Mouse (Mus musculus) forebrain, embryonic 14.5 days (tissue): Measurements from ENCODE around the gene Zfp185. TPM values are rescaled to one million over a fixed set of nuclear protein-coding genes. Genes with fewer than 3 reads are reported as not detected.

Experiments used
- ATAC-seq: fragments of 200-750 bp; cut with Nextera tagmentation; 2 replicates; pipeline ENCODE4 v1.8.0; 2017; ENCODE audit warnings: mild to moderate bottlenecking, moderate library complexity
- DNase-seq: peaks from one replicate; pipeline ENCODE4 v3.0.0-alpha.2; 2015; ENCODE audit warnings: low spot score
- H3K27ac ChIP-seq: fragments of 300-500 bp; sonication (generic); 2 replicates; pipeline ENCODE4 v1.5.1; 2014; ENCODE audit warnings: low read depth, mild to moderate bottlenecking, control low read depth, low read length, moderate library complexity
- H3K27me3 ChIP-seq: fragments of 300-500 bp; sonication (generic); replicated peaks from 2 replicates; pipeline ENCODE4 v1.6.1; 2014; ENCODE audit warnings: low read length, control low read depth, mixed read lengths; ENCODE audit not compliant: control insufficient read depth, insufficient read depth
- H3K36me3 ChIP-seq: fragments of 300-500 bp; sonication (generic); 2 replicates; pipeline ENCODE4 v1.6.1; 2014; ENCODE audit warnings: low read length, control low read depth; ENCODE audit not compliant: control insufficient read depth, insufficient read depth
- H3K4me1 ChIP-seq: fragments of 300-500 bp; sonication (generic); 2 replicates; pipeline ENCODE4 v1.6.1; 2014; ENCODE audit warnings: antibody characterized with exemption, low read length, control low read depth; ENCODE audit not compliant: control insufficient read depth, insufficient read depth
- H3K4me2 ChIP-seq: fragments of 300-500 bp; sonication (generic); 2 replicates; pipeline ENCODE4 v1.6.1; 2014; ENCODE audit warnings: mild to moderate bottlenecking, control low read depth, low read length
- H3K4me3 ChIP-seq: fragments of 300-500 bp; sonication (generic); 2 replicates; pipeline ENCODE4 v1.5.1; 2014; ENCODE audit warnings: low read depth, low read length, control low read depth
- H3K9ac ChIP-seq: fragments of 300-500 bp; sonication (generic); 2 replicates; pipeline ENCODE4 v1.6.1; 2014; ENCODE audit warnings: mild to moderate bottlenecking, low read length, control low read depth, moderate library complexity
- H3K9me3 ChIP-seq: fragments of 300-500 bp; sonication (generic); replicated peaks from 2 replicates; pipeline ENCODE4 v1.6.1; 2016; ENCODE audit warnings: low read length, control low read depth, mixed read lengths; ENCODE audit not compliant: control insufficient read depth
- WGBS: fragments of 180-500 bp; shearing (Covaris S2); extraction: QIAGEN DNeasy Blood & Tissue Kit; methylation state at CpG from one replicate; pipeline ENCODE4 v1.1.7; 2014; 5-methylcytosine and 5-hydroxymethylcytosine counted together
- polyA plus RNA-seq: library from polyadenylated mRNA; unstranded; fragments of >200 nt; fragmentation: Nextera tagmentation; extraction: Ambion mirVana; gene quantifications from 2 replicates; pipeline ENCODE4 v1.2.1, GENCODE M21; 2014

Zfp185 gene
- 0.76 and 0.87 TPM in 2 replicates for polyA plus RNA-seq

- peak within 1 kb of the TSS; percentile 29; the same call in 1 of the 2 replicates for H3K9ac ChIP-seq
- H3K36me3 ChIP-seq, result no peaks in the 10 kb centered on the region
- no peaks in the 10 kb centered on the region for H3K9me3 ChIP-seq
- no peak within 1 kb of the TSS for H3K27ac ChIP-seq
- H3K4me2 ChIP-seq, result peak within 1 kb of the TSS; percentile 54
- peak within 1 kb of the TSS; percentile 29 for H3K4me3 ChIP-seq
- 32% methylated on average over 41 of the region's 45 CpGs for WGBS
- no peaks in the 10 kb centered on the region for H3K27me3 ChIP-seq
- DNase-seq (peak; percentile 13), ATAC-seq (peak; percentile 82)
- H3K4me1 ChIP-seq, result no peaks in the 10 kb centered on the region
Observed at GRCm38 (mm10) chrX:72986841-72987519, at the start of gene Zfp185. Zfp185 (plus strand) TSS chrX:72987339.

- Histone ChIP-seq H3K27me3 (no peaks in the 10 kb centered on the region), H3K4me3 (no peak overlapping the region), H3K27ac (no peak overlapping the region), H3K4me2 (no peak overlapping the region), H3K36me3 (peaks cover 17% of the 10 kb centered on the region), H3K4me1 (no peaks in the 10 kb centered on the region), H3K9ac (no peak overlapping the region), H3K9me3 (no peaks in the 10 kb centered on the region)
- ATAC-seq, result no peak
- DNase-seq, result no peak
- 79% methylated on average over 4 of the region's 4 CpGs for WGBS
Observed at GRCm38 (mm10) chrX:72953464-72953863, 33.7 kb upstream of the Zfp185 start.

- Histone ChIP-seq H3K4me2 (no peak overlapping the region), H3K27ac (no peak overlapping the region), H3K4me1 (no peaks in the 10 kb centered on the region), H3K36me3 (peaks cover 21% of the 10 kb centered on the region), H3K9me3 (no peaks in the 10 kb centered on the region), H3K27me3 (no peaks in the 10 kb centered on the region), H3K9ac (no peak overlapping the region), H3K4me3 (no peak overlapping the region)
- ATAC-seq, result no peak
- DNase-seq, result no peak
- 86% methylated on average over 4 of the region's 4 CpGs for WGBS
Observed at GRCm38 (mm10) chrX:72956486-72956885, 30.7 kb upstream of the Zfp185 start.

DNA sequence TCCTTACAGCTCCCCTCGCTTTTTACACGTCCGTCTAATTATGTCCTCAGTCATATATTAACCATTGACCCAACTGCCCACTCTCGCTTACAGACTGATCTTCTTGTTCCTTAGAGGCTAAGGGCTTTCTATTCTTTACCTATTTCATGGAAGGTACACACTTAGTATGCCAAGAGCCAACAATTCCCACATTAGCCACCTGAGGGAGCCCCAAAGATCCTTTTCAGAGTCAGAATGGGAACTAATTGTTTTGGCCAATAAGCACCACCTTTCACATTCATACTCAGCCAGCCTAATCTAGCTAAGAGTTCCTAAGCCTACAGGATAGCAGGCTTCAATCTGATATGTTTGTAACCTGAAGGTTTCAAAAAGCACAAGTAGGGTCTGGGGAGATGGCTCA, 26.7 kb upstream of the Zfp185 start:
- peaks cover 13% of the 10 kb centered on the region; the same call in 1 of the 2 replicates for H3K36me3 ChIP-seq
- no peak overlapping the region for H3K27ac ChIP-seq

DNA sequence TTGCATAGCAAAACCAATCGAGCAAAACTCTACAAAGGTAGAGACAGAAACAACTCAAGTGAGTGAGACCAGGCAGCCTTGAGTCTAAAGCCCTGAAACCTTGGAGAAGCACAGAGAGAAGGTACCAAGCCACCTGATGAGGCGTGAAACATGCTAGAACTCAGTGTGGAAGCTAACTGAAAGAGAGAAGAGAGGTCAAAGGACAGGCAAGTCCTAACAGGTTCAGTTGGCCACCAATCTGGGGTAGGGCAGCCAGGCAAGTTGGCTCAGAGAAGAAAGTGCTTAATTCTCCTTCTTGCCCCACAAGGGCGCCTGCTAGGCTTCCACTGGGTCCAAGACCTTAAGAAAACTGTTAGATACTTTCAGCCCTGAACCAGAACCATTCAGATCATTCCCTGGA, 25.6 kb upstream of the Zfp185 start:
- no peaks in the 10 kb centered on the region for H3K4me1 ChIP-seq
- H3K27ac ChIP-seq, result no peak overlapping the region
- 71% methylated on average over 3 of the region's 3 CpGs for WGBS
- H3K9ac ChIP-seq, result no peak overlapping the region
- peaks cover 9% of the 10 kb centered on the region; the same call in 1 of the 2 replicates for H3K36me3 ChIP-seq
- no peak overlapping the region for H3K4me3 ChIP-seq
- DNase-seq (no peak), ATAC-seq (no peak)
- no peaks in the 10 kb centered on the region for H3K27me3 ChIP-seq
- no peak overlapping the region for H3K4me2 ChIP-seq
- H3K9me3 ChIP-seq, result no peaks in the 10 kb centered on the region

More for the DNA sequence above, 26.7 kb upstream of the Zfp185 start:
- WGBS, result 80% methylated on average over 4 of the region's 4 CpGs
- Histone ChIP-seq H3K4me2 (no peak overlapping the region), H3K9ac (no peak overlapping the region), H3K4me3 (no peak overlapping the region), H3K27me3 (no peaks in the 10 kb centered on the region), H3K4me1 (no peaks in the 10 kb centered on the region), H3K9me3 (no peaks in the 10 kb centered on the region)
- ATAC-seq (no peak), DNase-seq (no peak)

- DNase-seq (no peak), ATAC-seq (no peak)
- Histone ChIP-seq H3K4me1 (no peaks in the 10 kb centered on the region), H3K4me3 (no peak overlapping the region), H3K4me2 (no peak overlapping the region), H3K9me3 (no peaks in the 10 kb centered on the region), H3K27me3 (no peaks in the 10 kb centered on the region), H3K27ac (no peak overlapping the region), H3K9ac (no peak overlapping the region), H3K36me3 (peaks cover 5% of the 10 kb centered on the region; the same call in 1 of the 2 replicates)
- WGBS, result 77% methylated on average over 3 of the region's 3 CpGs
Observed at GRCm38 (mm10) chrX:72962743-72963142, 24.4 kb upstream of the Zfp185 start.

GRCm38 (mm10) chrX:72982831-72983230, 4.3 kb upstream of the Zfp185 start:
- no peaks in the 10 kb centered on the region for H3K9me3 ChIP-seq
- no peak for DNase-seq
- H3K36me3 ChIP-seq, result no peaks in the 10 kb centered on the region
- no peak overlapping the region for H3K4me2 ChIP-seq
- H3K27ac ChIP-seq, result no peak overlapping the region
- ATAC-seq, result no peak
- H3K4me1 ChIP-seq, result no peaks in the 10 kb centered on the region
- H3K4me3 ChIP-seq, result no peak overlapping the region
- no peak overlapping the region for H3K9ac ChIP-seq
- no peaks in the 10 kb centered on the region for H3K27me3 ChIP-seq
- whole genome bisulfite sequencing, result 68% methylated on average over 6 of the region's 6 CpGs

DNA sequence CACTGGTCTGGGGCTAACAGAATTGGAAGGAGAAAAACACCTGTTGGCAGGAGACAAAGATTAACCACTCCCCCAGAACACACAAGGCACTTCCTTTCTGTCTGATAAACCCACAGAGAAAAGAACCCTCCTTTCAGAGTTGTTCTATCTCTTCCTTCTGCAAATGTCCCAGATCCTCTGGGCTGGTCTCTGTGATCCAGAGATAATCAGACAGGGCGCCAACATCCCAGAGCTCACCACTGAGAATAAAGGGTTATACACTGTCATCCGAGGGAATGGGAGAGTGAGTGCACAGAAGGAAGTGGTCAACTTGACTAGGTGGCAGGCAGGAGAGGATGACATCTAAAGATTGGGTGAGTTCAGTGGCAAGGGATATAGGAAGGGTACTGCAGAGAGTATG, 1.5 kb upstream of the Zfp185 start:
- Histone ChIP-seq H3K9me3 (no peaks in the 10 kb centered on the region), H3K27ac (no peak overlapping the region), H3K4me1 (no peaks in the 10 kb centered on the region), H3K9ac (no peak overlapping the region), H3K27me3 (no peaks in the 10 kb centered on the region), H3K4me3 (no peak overlapping the region), H3K4me2 (no peak overlapping the region), H3K36me3 (no peaks in the 10 kb centered on the region)
- no peak for ATAC-seq
- DNase-seq, result no peak
- WGBS, result 85% methylated on average over 2 of the region's 2 CpGs

DNA sequence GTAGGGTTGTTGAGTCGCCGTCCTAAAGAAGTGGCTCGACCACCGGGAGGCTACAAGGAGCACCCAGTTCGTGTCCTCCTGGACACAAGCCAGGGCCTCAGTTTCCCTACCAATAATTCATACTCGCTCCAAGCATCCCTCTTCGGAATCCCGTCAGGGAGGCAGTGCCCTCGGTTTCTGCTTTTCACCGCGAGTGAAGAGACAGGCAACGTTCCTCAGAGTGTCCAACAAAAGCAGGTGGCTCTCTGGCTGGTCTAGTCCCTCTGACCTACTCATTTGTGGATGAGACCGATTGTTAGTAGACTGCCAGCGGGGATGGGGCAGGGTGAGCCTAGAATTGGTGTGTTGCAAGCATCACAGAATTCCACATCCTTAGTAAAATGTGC, 374 bp downstream of the Zfp185 start:
- no peaks in the 10 kb centered on the region for H3K9me3 ChIP-seq
- H3K9ac ChIP-seq, result peak overlapping the region; percentile 29; the same call in 1 of the 2 replicates
- no peak overlapping the region for H3K27ac ChIP-seq
- 42% methylated on average over 14 of the region's 14 CpGs for WGBS
- no peaks in the 10 kb centered on the region for H3K27me3 ChIP-seq
- H3K4me3 ChIP-seq, result peak overlapping the region; percentile 29
- 0 out of 2 replicates have a peak, but pooled peaks have one; percentile 4 for ATAC-seq
- no peak for DNase-seq
- H3K36me3 ChIP-seq, result no peaks in the 10 kb centered on the region
- peak overlapping the region; percentile 54 for H3K4me2 ChIP-seq
- H3K4me1 ChIP-seq, result no peaks in the 10 kb centered on the region
